Mouse (Mus musculus): ENCODE data around the gene Slc38a2. TPM values are rescaled to one million over a fixed set of nuclear protein-coding genes. Genes with fewer than 3 reads are reported as not detected.

Slc38a2 gene
- polyA plus RNA-seq, 1 experiment from 2014 or later: 104 TPM

GRCm38 (mm10) chr15:96652531-96652930 is 47.0 kb downstream of the Slc38a2 start:
- H3K27me3 ChIP-seq (replicated peaks): no peaks in the 10 kb centered on the region
- H3K4me1 ChIP-seq: 0 out of 2 replicates have a peak, but pooled peaks cover 1% of the 10 kb centered on the region
- H3K4me2 ChIP-seq: no peak overlapping the region
- WGBS: 85% methylated on average over 10 of the region's 10 CpGs
- no peaks in the 10 kb centered on the region for H3K36me3 ChIP-seq
- H3K27ac ChIP-seq: no peak overlapping the region
- no peak for ATAC-seq (ENCODE audit: insufficient read depth, low FRiP score, low read depth)
- no peak overlapping the region for H3K9ac ChIP-seq
- H3K9me3 ChIP-seq: no peaks in the 10 kb centered on the region
- no peak overlapping the region for H3K4me3 ChIP-seq (replicated peaks)

GRCm38 (mm10) chr15:96647376-96647775 is 52.2 kb downstream of the Slc38a2 start:
- Histone ChIP-seq H3K27ac (no peak overlapping the region), H3K4me3 (replicated peaks) (no peak overlapping the region), H3K4me2 (no peak overlapping the region), H3K9me3 (no peaks in the 10 kb centered on the region), H3K36me3 (no peaks in the 10 kb centered on the region), H3K9ac (no peak overlapping the region), H3K4me1 (peaks cover 8% of the 10 kb centered on the region; the same call in 1 of the 2 replicates), H3K27me3 (replicated peaks) (no peaks in the 10 kb centered on the region)
- WGBS: 36% methylated on average over 15 of the region's 15 CpGs
- no peak for ATAC-seq (ENCODE audit: insufficient read depth, low FRiP score, low read depth)

- H3K9ac ChIP-seq: peak within 1 kb of the TSS; percentile 80
- under 1% methylated on average over 66 of the region's 70 CpGs for WGBS
- peak within 1 kb of the TSS; percentile 97 for H3K4me2 ChIP-seq
- H3K4me3 ChIP-seq (replicated peaks): peak within 1 kb of the TSS; percentile 70
- ATAC-seq (ENCODE audit: insufficient read depth, low FRiP score, low read depth): peak; percentile 67
- H3K27ac ChIP-seq: peak within 1 kb of the TSS; percentile 91
- no peaks in the 10 kb centered on the region for H3K27me3 ChIP-seq (replicated peaks)
- H3K9me3 ChIP-seq: no peaks in the 10 kb centered on the region
- H3K4me1 ChIP-seq: peaks cover 20% of the 10 kb centered on the region
- H3K36me3 ChIP-seq: no peaks in the 10 kb centered on the region
Observed at GRCm38 (mm10) chr15:96642436-96643405, 56.8 kb downstream of the Slc38a2 start, which contains the start of gene Slc38a1. TSS of gene Slc38a1 (minus strand) at chr15:96642913.

GRCm38 (mm10) chr15:96641821-96642435 is 57.6 kb downstream of the Slc38a2 start:
- Histone ChIP-seq H3K4me1 (peaks cover 15% of the 10 kb centered on the region), H3K9ac (peak overlapping the region; percentile 65), H3K4me2 (peak overlapping the region; percentile 97), H3K9me3 (no peaks in the 10 kb centered on the region), H3K36me3 (0 out of 2 replicates have a peak, but pooled peaks cover 3% of the 10 kb centered on the region), H3K27me3 (replicated peaks) (no peaks in the 10 kb centered on the region), H3K4me3 (replicated peaks) (peak overlapping the region; percentile 70), H3K27ac (peak overlapping the region; percentile 91)
- WGBS: under 1% methylated on average over 31 of the region's 31 CpGs
- ATAC-seq (ENCODE audit: insufficient read depth, low FRiP score, low read depth): no peak

- Histone ChIP-seq H3K9me3 (no peaks in the 10 kb centered on the region), H3K9ac (peak overlapping the region; percentile 65), H3K27me3 (replicated peaks) (no peaks in the 10 kb centered on the region), H3K27ac (peak overlapping the region; percentile 91), H3K4me2 (peak overlapping the region; percentile 97), H3K4me3 (replicated peaks) (peak overlapping the region; percentile 70), H3K4me1 (peaks cover 15% of the 10 kb centered on the region), H3K36me3 (0 out of 2 replicates have a peak, but pooled peaks cover 3% of the 10 kb centered on the region)
- under 1% methylated on average over 63 of the region's 63 CpGs for WGBS
- peak; percentile 56 for ATAC-seq (ENCODE audit: insufficient read depth, low FRiP score, low read depth)
Observed at GRCm38 (mm10) chr15:96641111-96641820, 58.3 kb downstream of the Slc38a2 start.

- Histone ChIP-seq H3K27me3 (replicated peaks) (no peaks in the 10 kb centered on the region), H3K36me3 (0 out of 2 replicates have a peak, but pooled peaks cover 3% of the 10 kb centered on the region), H3K4me3 (replicated peaks) (peak overlapping the region; percentile 70), H3K27ac (peak overlapping the region; percentile 91), H3K9me3 (no peaks in the 10 kb centered on the region), H3K4me2 (peak overlapping the region; percentile 97), H3K9ac (0 out of 2 replicates have a peak overlapping the region, but pooled peaks have one; percentile 65), H3K4me1 (peaks cover 15% of the 10 kb centered on the region)
- 11% methylated on average over 16 of the region's 16 CpGs for WGBS
- no peak for ATAC-seq (ENCODE audit: insufficient read depth, low FRiP score, low read depth)
Observed at GRCm38 (mm10) chr15:96640291-96640985, 59.1 kb downstream of the Slc38a2 start.

- ATAC-seq (ENCODE audit: insufficient read depth, low FRiP score, low read depth): no peak
- no peaks in the 10 kb centered on the region for H3K27me3 ChIP-seq (replicated peaks)
- H3K36me3 ChIP-seq: 0 out of 2 replicates have a peak, but pooled peaks cover 3% of the 10 kb centered on the region
- H3K9ac ChIP-seq: no peak overlapping the region
- no peaks in the 10 kb centered on the region for H3K9me3 ChIP-seq
- H3K4me1 ChIP-seq: peaks cover 15% of the 10 kb centered on the region
- H3K4me3 ChIP-seq (replicated peaks): peak overlapping the region; percentile 70
- 0 out of 2 replicates have a peak overlapping the region, but pooled peaks have one; percentile 11 for H3K27ac ChIP-seq
- 61% methylated on average over 8 of the region's 8 CpGs for WGBS
- peak overlapping the region; percentile 97 for H3K4me2 ChIP-seq
Observed at GRCm38 (mm10) chr15:96639630-96640029, 59.9 kb downstream of the Slc38a2 start.

GRCm38 (mm10) chr15:96638656-96639055 is 60.9 kb downstream of the Slc38a2 start:
- WGBS: 82% methylated on average over 2 of the region's 2 CpGs
- H3K4me2 ChIP-seq: no peak overlapping the region
- 0 out of 2 replicates have a peak, but pooled peaks cover 3% of the 10 kb centered on the region for H3K36me3 ChIP-seq
- ATAC-seq (ENCODE audit: insufficient read depth, low FRiP score, low read depth): no peak
- no peak overlapping the region for H3K9ac ChIP-seq
- no peaks in the 10 kb centered on the region for H3K9me3 ChIP-seq
- no peak overlapping the region for H3K4me3 ChIP-seq (replicated peaks)
- no peaks in the 10 kb centered on the region for H3K27me3 ChIP-seq (replicated peaks)
- peaks cover 15% of the 10 kb centered on the region for H3K4me1 ChIP-seq
- H3K27ac ChIP-seq: no peak overlapping the region

- WGBS: 55% methylated on average over 10 of the region's 10 CpGs
Observed at GRCm38 (mm10) chr15:96638173-96638572, 61.4 kb downstream of the Slc38a2 start.

More at GRCm38 (mm10) chr15:96638173-96638572, 61.4 kb downstream of the Slc38a2 start:
- no peak for ATAC-seq (ENCODE audit: insufficient read depth, low FRiP score, low read depth)
- H3K27me3 ChIP-seq (replicated peaks): no peaks in the 10 kb centered on the region
- no peak overlapping the region for H3K9ac ChIP-seq
- no peaks in the 10 kb centered on the region for H3K9me3 ChIP-seq
- 0 out of 2 replicates have a peak, but pooled peaks cover 3% of the 10 kb centered on the region for H3K36me3 ChIP-seq
- H3K4me1 ChIP-seq: peaks cover 13% of the 10 kb centered on the region
- no peak overlapping the region for H3K4me3 ChIP-seq (replicated peaks)
- H3K4me2 ChIP-seq: 0 out of 2 replicates have a peak overlapping the region, but pooled peaks have one; percentile 1
- H3K27ac ChIP-seq: no peak overlapping the region
